Mouse (Mus musculus): ENCODE data around the gene Dnajb3.

DNA sequence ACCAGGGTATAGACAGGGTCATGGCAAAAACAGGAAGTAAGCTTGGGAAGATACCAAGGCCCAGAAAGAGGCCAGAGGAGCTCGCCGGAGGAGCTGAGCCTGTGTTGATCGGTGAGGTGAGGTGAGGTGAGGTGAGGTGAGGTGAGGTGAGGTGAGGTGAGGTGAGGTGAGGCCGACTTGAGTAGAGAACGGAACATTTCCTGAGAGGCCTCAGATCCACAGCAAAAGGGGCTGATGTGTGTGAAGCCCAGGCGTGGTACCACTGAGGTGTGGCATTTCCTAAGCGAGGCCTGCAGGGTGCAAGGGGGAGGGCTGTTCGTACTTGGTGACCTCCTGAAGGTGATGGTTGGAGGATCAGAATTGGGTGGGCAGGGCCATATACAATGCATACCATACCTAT is 47.5 kb upstream of the Dnajb3 start:
- TF ChIP-seq CTCF (IDR thresholded peaks at IDR 0.05; ENCODE audit: low read depth) (no peak), EP300 (IDR thresholded peaks at IDR 0.05; ENCODE audit: low read depth) (no peak)

Data from liver, embryonic 14.5 days (tissue).